Mouse (Mus musculus) heart, postnatal 0 days (tissue): ENCODE measurements around the gene Fam216b. TPM values are rescaled to one million over a fixed set of nuclear protein-coding genes. Genes with fewer than 3 reads are reported as not detected.

Experiments
- ATAC-seq: fragments of 200-750 bp; cut with Nextera tagmentation; 2 replicates; pipeline ENCODE4 v1.8.0; 2017; ENCODE audit warnings: low read depth, moderate number of reproducible peaks, moderate library complexity; ENCODE audit not compliant: insufficient read depth
- DNase-seq: peaks from one replicate; pipeline ENCODE4 v3.0.0-alpha.2; 2016; ENCODE audit warnings: low spot score
- H3K27ac ChIP-seq: fragments of 300-500 bp; sonication (generic); 2 replicates; pipeline ENCODE4 v1.5.1; 2014; ENCODE audit warnings: low read depth, mild to moderate bottlenecking
- H3K27me3 ChIP-seq: fragments of 300-500 bp; sonication (generic); 2 replicates; pipeline ENCODE4 v1.6.1; 2014; ENCODE audit warnings: low read length, mixed read lengths; ENCODE audit not compliant: control insufficient read depth, insufficient read depth
- H3K36me3 ChIP-seq: fragments of 300-500 bp; sonication (generic); replicated peaks from 2 replicates; pipeline ENCODE4 v1.6.1; 2014; ENCODE audit warnings: low read length, mixed read lengths; ENCODE audit not compliant: control insufficient read depth, insufficient read depth
- H3K4me1 ChIP-seq: fragments of 300-500 bp; sonication (generic); 2 replicates; pipeline ENCODE4 v1.6.1; 2014; ENCODE audit warnings: antibody characterized with exemption; ENCODE audit not compliant: control insufficient read depth, insufficient read depth
- H3K4me2 ChIP-seq: fragments of 300-500 bp; sonication (generic); 2 replicates; pipeline ENCODE4 v1.6.1; 2014; ENCODE audit warnings: low read depth, mild to moderate bottlenecking, low read length, moderate library complexity
- H3K4me3 ChIP-seq: fragments of 300-500 bp; sonication (generic); 2 replicates; pipeline ENCODE4 v1.5.1; 2014; ENCODE audit warnings: low read depth, low read length
- H3K9ac ChIP-seq: fragments of 300-500 bp; sonication (generic); replicated peaks from 2 replicates; pipeline ENCODE4 v1.6.1; 2014; ENCODE audit warnings: low read depth, low read length, mixed read lengths
- H3K9me3 ChIP-seq: fragments of 300-500 bp; sonication (generic); replicated peaks from 2 replicates; pipeline ENCODE4 v1.6.1; 2016; ENCODE audit warnings: low read length; ENCODE audit not compliant: control insufficient read depth
- CTCF ChIP-seq: IDR thresholded peaks from 2 replicates; pipeline ENCODE4 v1.5.1; 2016; ENCODE audit warnings: antibody characterized with exemption, control low read depth, low read depth
- EP300 ChIP-seq: IDR thresholded peaks from 2 replicates; pipeline ENCODE4 v1.6.1; 2016; ENCODE audit warnings: antibody characterized with exemption, low read depth
- WGBS: fragments of 180-500 bp; shearing (Covaris S2); extraction: QIAGEN DNeasy Blood & Tissue Kit; methylation state at CpG from one replicate; pipeline ENCODE4 v1.1.7; 2014; 5-methylcytosine and 5-hydroxymethylcytosine counted together
- polyA plus RNA-seq: library from polyadenylated mRNA; unstranded; fragments of >200 nt; fragmentation: Nextera tagmentation; extraction: Ambion mirVana; gene quantifications from 2 replicates; pipeline ENCODE4 v1.2.1, GENCODE M21; 2015
- total RNA-seq: library from RNA; depleted of rRNA; stranded (reverse); fragments of >200 nt; gene quantifications from 2 replicates; pipeline ENCODE4 v1.2.3, GENCODE M21; 2014; ENCODE audit warnings: low replicate concordance

Gene Fam216b
- total and polyA plus RNA-seq, 2 experiments from 2014 or later, result 0.42 TPM; not detected in 1

DNA sequence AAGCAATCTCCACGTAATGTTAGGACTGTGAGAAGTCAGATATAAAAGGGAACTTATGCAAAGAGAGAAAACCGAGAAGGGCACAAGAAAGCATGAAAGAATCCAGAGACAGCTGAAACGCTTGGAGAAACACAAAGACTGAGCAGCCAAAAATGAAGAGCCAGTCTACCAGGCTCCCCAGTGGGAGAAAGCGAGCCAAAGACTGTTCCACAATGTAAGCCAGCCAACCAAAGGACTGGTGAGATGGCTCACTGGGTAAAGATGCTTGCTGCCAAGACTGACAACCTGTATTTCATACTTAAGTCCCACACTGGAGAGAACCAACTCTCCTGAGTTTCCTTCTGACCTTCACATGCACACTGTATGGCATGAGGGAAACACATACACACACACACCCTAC, 784 bp upstream of the Fam216b start:
- no peak overlapping the region for H3K27ac ChIP-seq
- H3K36me3 ChIP-seq, result no peaks in the 10 kb centered on the region
- no peaks in the 10 kb centered on the region for H3K9me3 ChIP-seq
- H3K4me3 ChIP-seq, result no peak overlapping the region
- peaks cover 4% of the 10 kb centered on the region; the same call in 1 of the 2 replicates for H3K4me1 ChIP-seq
- no peak for DNase-seq
- TF ChIP-seq CTCF (no peak), EP300 (no peak)
- H3K9ac ChIP-seq, result no peak overlapping the region
- H3K4me2 ChIP-seq, result no peak overlapping the region
- WGBS, result 74% methylated on average over 4 of the region's 4 CpGs
- no peak for ATAC-seq
- no peaks in the 10 kb centered on the region for H3K27me3 ChIP-seq

DNA sequence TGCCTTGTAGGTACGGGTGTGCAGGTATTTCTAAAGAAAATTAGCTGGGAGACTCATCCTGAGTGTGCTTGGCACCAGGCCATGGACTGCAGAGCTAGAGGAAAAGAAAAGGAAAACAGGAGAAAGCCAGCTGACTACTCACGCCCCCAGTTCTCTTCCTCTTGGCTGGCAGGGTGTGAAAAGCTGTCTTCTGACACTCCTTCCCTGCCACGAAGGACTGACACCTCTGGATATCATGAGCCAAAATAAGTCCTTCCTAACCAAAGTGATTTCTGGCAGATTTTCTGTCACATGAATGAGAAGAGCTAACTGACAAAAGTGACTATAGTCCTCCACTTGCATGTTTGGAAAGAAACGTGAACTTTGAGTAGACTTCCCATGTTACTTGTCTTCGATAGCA, 5.3 kb downstream of the Fam216b start:
- Histone ChIP-seq H3K4me3 (no peak overlapping the region), H3K36me3 (no peaks in the 10 kb centered on the region), H3K9me3 (no peaks in the 10 kb centered on the region), H3K4me1 (no peaks in the 10 kb centered on the region), H3K27ac (no peak overlapping the region), H3K9ac (no peak overlapping the region), H3K4me2 (no peak overlapping the region), H3K27me3 (no peaks in the 10 kb centered on the region)
- DNase-seq (no peak), ATAC-seq (no peak)
- WGBS, result 53% methylated on average over 5 of the region's 5 CpGs
- no peak for TF ChIP-seq EP300
- no peak for TF ChIP-seq CTCF

GRCm38 (mm10) chr14:78077508-78077907, 11.3 kb downstream of the Fam216b start:
- 67% methylated on average over 2 of the region's 2 CpGs for WGBS
- Histone ChIP-seq H3K4me2 (no peak overlapping the region), H3K4me1 (no peaks in the 10 kb centered on the region), H3K9ac (no peak overlapping the region), H3K27me3 (no peaks in the 10 kb centered on the region), H3K4me3 (no peak overlapping the region), H3K9me3 (no peaks in the 10 kb centered on the region), H3K27ac (no peak overlapping the region), H3K36me3 (no peaks in the 10 kb centered on the region)
- ATAC-seq, result no peak
- no peak for DNase-seq
- no peak for TF ChIP-seq EP300
- TF ChIP-seq CTCF, result no peak

GRCm38 (mm10) chr14:78065938-78066710, 22.7 kb downstream of the Fam216b start:
- H3K27ac ChIP-seq, result no peak overlapping the region
- H3K9me3 ChIP-seq, result no peaks in the 10 kb centered on the region
- H3K4me2 ChIP-seq, result no peak overlapping the region
- no peaks in the 10 kb centered on the region for H3K36me3 ChIP-seq
- no peaks in the 10 kb centered on the region for H3K27me3 ChIP-seq
- no peak overlapping the region for H3K9ac ChIP-seq
- ATAC-seq (no peak), DNase-seq (peak; percentile 16)
- TF ChIP-seq EP300 (no peak), CTCF (no peak)
- H3K4me1 ChIP-seq, result 0 out of 2 replicates have a peak, but pooled peaks cover 3% of the 10 kb centered on the region
- no peak overlapping the region for H3K4me3 ChIP-seq
- WGBS, result 65% methylated on average over 9 of the region's 9 CpGs

DNA sequence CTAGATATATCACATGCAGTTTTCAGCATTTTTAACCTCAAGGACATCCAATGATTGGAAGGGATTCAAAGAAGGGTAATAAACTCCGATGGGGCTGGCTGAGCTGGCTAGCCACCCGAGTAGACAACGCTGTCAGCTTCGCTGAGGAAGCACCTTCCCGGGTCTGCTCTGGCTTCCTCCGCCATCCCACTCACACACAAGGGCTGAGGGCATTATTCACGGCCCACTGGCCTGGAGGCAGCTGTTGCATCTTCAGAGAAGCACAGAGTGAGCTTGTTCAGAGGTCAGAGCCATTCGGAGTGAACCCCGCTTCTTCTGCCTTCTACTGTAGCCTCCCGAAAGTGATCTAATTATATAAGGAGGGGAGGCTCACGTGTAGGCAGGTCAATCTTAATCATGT, 26.3 kb downstream of the Fam216b start:
- Histone ChIP-seq H3K27me3 (no peaks in the 10 kb centered on the region), H3K4me3 (no peak overlapping the region), H3K4me1 (no peaks in the 10 kb centered on the region), H3K4me2 (no peak overlapping the region), H3K36me3 (no peaks in the 10 kb centered on the region), H3K9me3 (no peaks in the 10 kb centered on the region), H3K27ac (no peak overlapping the region), H3K9ac (no peak overlapping the region)
- 85% methylated on average over 11 of the region's 11 CpGs for WGBS
- DNase-seq, result no peak
- no peak for ATAC-seq
- no peak for TF ChIP-seq EP300
- TF ChIP-seq CTCF, result no peak

GRCm38 (mm10) chr14:78060609-78060951, 28.2 kb downstream of the Fam216b start:
- WGBS, result 87% methylated on average over 6 of the region's 6 CpGs
- no peak overlapping the region for H3K4me2 ChIP-seq
- H3K4me3 ChIP-seq, result no peak overlapping the region
- H3K9me3 ChIP-seq, result no peaks in the 10 kb centered on the region
- TF ChIP-seq EP300 (no peak), CTCF (no peak)
- H3K9ac ChIP-seq, result no peak overlapping the region
- H3K4me1 ChIP-seq, result no peaks in the 10 kb centered on the region
- no peaks in the 10 kb centered on the region for H3K27me3 ChIP-seq
- no peaks in the 10 kb centered on the region for H3K36me3 ChIP-seq
- ATAC-seq (no peak), DNase-seq (no peak)
- no peak overlapping the region for H3K27ac ChIP-seq
